Comparison of ENCODE assay signal across 14 mouse cellular contexts in the genomic region with DNA sequence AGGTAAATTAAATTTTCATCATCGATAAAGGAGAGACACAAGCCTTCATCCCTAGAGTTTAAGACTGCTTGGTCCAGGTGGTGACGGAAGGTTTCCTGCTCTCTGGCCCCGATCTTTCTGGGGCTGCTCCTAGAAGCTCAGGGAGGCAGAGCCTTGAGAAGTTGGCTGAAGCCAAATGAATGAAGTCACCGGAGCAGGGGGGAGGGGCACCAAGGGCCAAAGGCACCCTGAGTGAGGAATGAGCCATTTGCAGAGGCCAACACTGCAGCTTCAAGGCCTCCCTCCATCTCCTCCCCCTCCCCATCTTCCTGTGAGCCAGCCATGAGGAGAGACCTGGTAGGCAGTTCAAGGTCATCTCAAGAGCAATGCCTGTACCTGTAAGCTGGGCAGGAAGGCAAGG. TPM values are rescaled to one million over a fixed set of nuclear protein-coding genes. Genes with fewer than 3 reads are reported as not detected.
"Had no signal": no experiment of that assay in that cellular context is flagged by ENCODE, and none has a peak within 500 bp of the region (broad histone marks: within the 10 kb centered on the region; RNA-seq: fewer than 3 reads in every experiment).

No protein-coding gene starts in this region.

- H3K9me3 ChIP-seq: kidney, embryonic 15.5 days; limb, embryonic 15.5 days; liver, embryonic 12.5 days; lung, embryonic 15.5 days; midbrain, embryonic 12.5 days had no signal

- H3K4me3 ChIP-seq: kidney, embryonic 15.5 days; limb, embryonic 15.5 days; liver, embryonic 12.5 days; lung, embryonic 15.5 days; midbrain, embryonic 12.5 days had no signal

- H3K9ac ChIP-seq: kidney, embryonic 15.5 days; limb, embryonic 15.5 days; liver, embryonic 12.5 days; lung, embryonic 15.5 days; midbrain, embryonic 12.5 days had no signal

- H3K4me1 ChIP-seq: liver, embryonic 12.5 days; lung, embryonic 15.5 days; midbrain, embryonic 12.5 days had no signal

- ATAC-seq: liver, embryonic 12.5 days; midbrain, embryonic 16.5 days had no signal

- H3K4me2 ChIP-seq: kidney, embryonic 15.5 days; limb, embryonic 15.5 days; liver, embryonic 12.5 days; lung, embryonic 15.5 days; midbrain, embryonic 12.5 days had no signal

- H3K36me3 ChIP-seq: kidney, embryonic 15.5 days; limb, embryonic 15.5 days; liver, embryonic 12.5 days; lung, embryonic 15.5 days; midbrain, embryonic 12.5 days had no signal

- H3K27ac ChIP-seq: kidney, embryonic 15.5 days; limb, embryonic 15.5 days; liver, embryonic 12.5 days; lung, embryonic 15.5 days; midbrain, embryonic 12.5 days; stomach, postnatal 0 days had no signal

- DNase-seq: kidney, adult 2 months; layer of hippocampus, adult 9-11 months; layer of hippocampus, postnatal 36 days; right cerebral cortex, postnatal 14 days; thymus, adult 2 months; thymus, postnatal 25 days had no signal

- H3K27me3 ChIP-seq: kidney, embryonic 15.5 days; limb, embryonic 15.5 days; liver, embryonic 12.5 days; lung, embryonic 15.5 days; midbrain, embryonic 12.5 days had no signal

RNA-seq across cellular contexts. Expression of a gene that starts 58.3 kb away (rescaled TPM):
- total RNA-seq: layer of hippocampus, adult 18-20 months had no signal
